Comparison of ENCODE assay signal across 8 mouse cellular contexts in genomic region chr5:120587616-120587926, GRCm38 (mm10). TPM values are rescaled to one million over a fixed set of nuclear protein-coding genes. Genes with fewer than 3 reads are reported as not detected.
DNase-seq lines count a peak whose midpoint lies in the region; ATAC-seq and TF ChIP-seq lines count a peak whose summit lies in the region.

No protein-coding gene starts in this region.

- H3K9ac ChIP-seq in embryonic facial prominence, embryonic 12.5 days = peak overlapping the region; percentile 72; the same call in 1 of the 2 replicates
- peak overlapping the region; percentile 86 for H3K9ac ChIP-seq in hindbrain, embryonic 12.5 days
- H3K9ac ChIP-seq in liver, embryonic 11.5 days (ENCODE audit: low read depth, low read length) = peak overlapping the region; percentile 88

- ATAC-seq in embryonic facial prominence, embryonic 12.5 days (ENCODE audit: insufficient number of reproducible peaks, insufficient read depth, low FRiP score, low TSS enrichment) = no peak
- no peak for ATAC-seq in hindbrain, embryonic 12.5 days (ENCODE audit: low FRiP score)
- ATAC-seq in liver, embryonic 11.5 days (replicated peaks; ENCODE audit: low FRiP score) = peak; percentile 58
- ATAC-seq in activated CD4-positive, CD25-positive, alpha-beta regulatory T cell, adult 4 months = no peak
- ATAC-seq in granulocyte monocyte progenitor cell, adult 5-6 weeks (replicated peaks; ENCODE audit: poor library complexity, severe bottlenecking) = no peak

- H3K4me3 ChIP-seq in E14TG2a.4 (replicated peaks; ENCODE audit: low read length) = peak overlapping the region; percentile 90
- H3K4me3 ChIP-seq in embryonic facial prominence, embryonic 12.5 days = peak overlapping the region; percentile 73
- H3K4me3 ChIP-seq in hindbrain, embryonic 12.5 days = peak overlapping the region; percentile 72
- peak overlapping the region; percentile 93 for H3K4me3 ChIP-seq in liver, embryonic 11.5 days (ENCODE audit: low read depth, low read length)

- DNase-seq in liver, embryonic 11.5 days (ENCODE audit: low spot score) = no peak
- DNase-seq in naive thymus-derived CD4-positive, alpha-beta T cell, adult 2 months (ENCODE audit: low read depth) = peak; percentile 68
- DNase-seq in urinary bladder, postnatal 25 days (ENCODE audit: low spot score) = no peak

- no peaks in the 10 kb centered on the region for H3K9me3 ChIP-seq in E14TG2a.4 (ENCODE audit: low read length)
- no peaks in the 10 kb centered on the region for H3K9me3 ChIP-seq in embryonic facial prominence, embryonic 12.5 days
- no peaks in the 10 kb centered on the region for H3K9me3 ChIP-seq in hindbrain, embryonic 12.5 days (replicated peaks)
- peaks cover 3% of the 10 kb centered on the region; the same call in 1 of the 2 replicates for H3K9me3 ChIP-seq in liver, embryonic 11.5 days (ENCODE audit: control insufficient read depth, low read length)

- H3K4me2 ChIP-seq in embryonic facial prominence, embryonic 12.5 days (replicated peaks) = peak overlapping the region; percentile 95
- H3K4me2 ChIP-seq in hindbrain, embryonic 12.5 days (replicated peaks) = peak overlapping the region; percentile 93
- H3K4me2 ChIP-seq in liver, embryonic 11.5 days = peak overlapping the region; percentile 97

- peaks cover 55% of the 10 kb centered on the region for H3K4me1 ChIP-seq in E14TG2a.4 (replicated peaks; ENCODE audit: low read depth, low read length)
- peaks cover 26% of the 10 kb centered on the region for H3K4me1 ChIP-seq in embryonic facial prominence, embryonic 12.5 days
- H3K4me1 ChIP-seq in hindbrain, embryonic 12.5 days = peaks cover 32% of the 10 kb centered on the region
- peaks cover 36% of the 10 kb centered on the region for H3K4me1 ChIP-seq in liver, embryonic 11.5 days (replicated peaks; ENCODE audit: control insufficient read depth, insufficient read depth, low read length)

- H3K27ac ChIP-seq in embryonic facial prominence, embryonic 12.5 days = no peak overlapping the region; the same call in 1 of the 2 replicates
- 0 out of 2 replicates have a peak overlapping the region, but pooled peaks have one; percentile 0 for H3K27ac ChIP-seq in hindbrain, embryonic 12.5 days
- peak overlapping the region; percentile 84 for H3K27ac ChIP-seq in liver, embryonic 11.5 days (ENCODE audit: low read depth, low read length)

- peaks cover 20% of the 10 kb centered on the region for H3K36me3 ChIP-seq in E14TG2a.4 (ENCODE audit: insufficient read depth, low read length)
- peaks cover 17% of the 10 kb centered on the region for H3K36me3 ChIP-seq in embryonic facial prominence, embryonic 12.5 days
- H3K36me3 ChIP-seq in hindbrain, embryonic 12.5 days = peaks cover 21% of the 10 kb centered on the region; the same call in 1 of the 2 replicates
- peaks cover 21% of the 10 kb centered on the region for H3K36me3 ChIP-seq in liver, embryonic 11.5 days (ENCODE audit: control insufficient read depth, insufficient read depth, low read length)

- TF ChIP-seq CTCF in E14TG2a.4 (conservative IDR thresholded peaks at IDR 0.05; ENCODE audit: low read length) = no peak

- 32% methylated on average over 9 of the region's 9 CpGs for WGBS in embryonic facial prominence, embryonic 12.5 days
- WGBS in hindbrain, embryonic 12.5 days = 35% methylated on average over 9 of the region's 9 CpGs
- WGBS in liver, embryonic 11.5 days = 13% methylated on average over 9 of the region's 9 CpGs

- 0 out of 2 replicates have a peak, but pooled peaks cover 2% of the 10 kb centered on the region for H3K27me3 ChIP-seq in E14TG2a.4 (ENCODE audit: insufficient read depth, low read length)
- H3K27me3 ChIP-seq in embryonic facial prominence, embryonic 12.5 days = no peaks in the 10 kb centered on the region
- no peaks in the 10 kb centered on the region for H3K27me3 ChIP-seq in hindbrain, embryonic 12.5 days
- no peaks in the 10 kb centered on the region for H3K27me3 ChIP-seq in liver, embryonic 11.5 days (replicated peaks; ENCODE audit: control insufficient read depth, insufficient read depth, low read length)

RNA-seq across cellular contexts. Expression of gene Tpcn1, which starts 0.9 kb away (rescaled TPM):
- polyA plus RNA-seq in embryonic facial prominence, embryonic 12.5 days (2016; fragmentation: Nextera tagmentation; extraction: Ambion mirVana) = 17.4 and 18.9 TPM in 2 replicates
- 18.4 and 19.2 TPM in 2 replicates for polyA plus RNA-seq in hindbrain, embryonic 12.5 days (2016; fragmentation: Nextera tagmentation; extraction: Ambion mirVana)
- polyA plus RNA-seq in liver, embryonic 11.5 days (2014; fragmentation: Nextera tagmentation; extraction: Ambion mirVana) = 27.4 and 29.7 TPM in 2 replicates
- polyA plus RNA-seq in activated CD4-positive, CD25-positive, alpha-beta regulatory T cell, adult 4 months (2017; shearing (Covaris generic)) = 10 to 100 TPM; 10.9 to 13.0 TPM
- 28.8 and 41.5 TPM in 2 replicates for total RNA-seq in granulocyte monocyte progenitor cell, adult 5-6 weeks (2014; fragmentation: Nextera tagmentation)
- total RNA-seq in granulocyte monocyte progenitor cell, adult 5-6 weeks (2017) = 12.7 and 14.1 TPM in 2 replicates

RNA-seq across cellular contexts. Expression of gene Iqcd, which starts 1.2 kb away (rescaled TPM):
- polyA plus RNA-seq in embryonic facial prominence, embryonic 12.5 days (2016; fragmentation: Nextera tagmentation; extraction: Ambion mirVana) = 0.65 and 0.70 TPM in 2 replicates
- polyA plus RNA-seq in hindbrain, embryonic 12.5 days (2016; fragmentation: Nextera tagmentation; extraction: Ambion mirVana) = 1.9 and 2.5 TPM in 2 replicates
- 1.3 and 1.5 TPM in 2 replicates for polyA plus RNA-seq in liver, embryonic 11.5 days (2014; fragmentation: Nextera tagmentation; extraction: Ambion mirVana)
- polyA plus RNA-seq in activated CD4-positive, CD25-positive, alpha-beta regulatory T cell, adult 4 months (2017; shearing (Covaris generic)) = under 1 TPM; 0.41 to 0.70 TPM
- total RNA-seq in granulocyte monocyte progenitor cell, adult 5-6 weeks (2014; fragmentation: Nextera tagmentation) = not detected in 2 replicates
- total RNA-seq in granulocyte monocyte progenitor cell, adult 5-6 weeks (2017) = not detected in 2 replicates

RNA-seq across cellular contexts. Expression of gene Rita1, which starts 24.8 kb away (rescaled TPM):
- polyA plus RNA-seq in embryonic facial prominence, embryonic 12.5 days (2016; fragmentation: Nextera tagmentation; extraction: Ambion mirVana) = 16.7 and 17.5 TPM in 2 replicates
- polyA plus RNA-seq in hindbrain, embryonic 12.5 days (2016; fragmentation: Nextera tagmentation; extraction: Ambion mirVana) = 16.8 and 19.2 TPM in 2 replicates
- 9.0 and 13.1 TPM in 2 replicates for polyA plus RNA-seq in liver, embryonic 11.5 days (2014; fragmentation: Nextera tagmentation; extraction: Ambion mirVana)
- polyA plus RNA-seq in activated CD4-positive, CD25-positive, alpha-beta regulatory T cell, adult 4 months (2017; shearing (Covaris generic)) = 1 to 10 TPM; 1.1 to 2.4 TPM
- 3.0 and 5.3 TPM in 2 replicates for total RNA-seq in granulocyte monocyte progenitor cell, adult 5-6 weeks (2014; fragmentation: Nextera tagmentation)
- 1.8 and 3.9 TPM in 2 replicates for total RNA-seq in granulocyte monocyte progenitor cell, adult 5-6 weeks (2017)

RNA-seq across cellular contexts. Expression of gene Ddx54, which starts 25.0 kb away (rescaled TPM):
- 50.9 and 53.1 TPM in 2 replicates for polyA plus RNA-seq in embryonic facial prominence, embryonic 12.5 days (2016; fragmentation: Nextera tagmentation; extraction: Ambion mirVana)
- 53.2 and 53.6 TPM in 2 replicates for polyA plus RNA-seq in hindbrain, embryonic 12.5 days (2016; fragmentation: Nextera tagmentation; extraction: Ambion mirVana)
- 46.7 and 47.0 TPM in 2 replicates for polyA plus RNA-seq in liver, embryonic 11.5 days (2014; fragmentation: Nextera tagmentation; extraction: Ambion mirVana)
- 10 to 100 TPM; 11.7 to 18.4 TPM for polyA plus RNA-seq in activated CD4-positive, CD25-positive, alpha-beta regulatory T cell, adult 4 months (2017; shearing (Covaris generic))
- total RNA-seq in granulocyte monocyte progenitor cell, adult 5-6 weeks (2014; fragmentation: Nextera tagmentation) = 21.5 and 27.9 TPM in 2 replicates
- 33.1 and 38.7 TPM in 2 replicates for total RNA-seq in granulocyte monocyte progenitor cell, adult 5-6 weeks (2017)

RNA-seq across cellular contexts. Expression of gene Cfap73, which starts 46.5 kb away (rescaled TPM):
- not detected in 2 replicates for polyA plus RNA-seq in embryonic facial prominence, embryonic 12.5 days (2016; fragmentation: Nextera tagmentation; extraction: Ambion mirVana)
- polyA plus RNA-seq in hindbrain, embryonic 12.5 days (2016; fragmentation: Nextera tagmentation; extraction: Ambion mirVana) = 0.56 and 0.77 TPM in 2 replicates
- not detected in 2 replicates for polyA plus RNA-seq in liver, embryonic 11.5 days (2014; fragmentation: Nextera tagmentation; extraction: Ambion mirVana)
- polyA plus RNA-seq in activated CD4-positive, CD25-positive, alpha-beta regulatory T cell, adult 4 months (2017; shearing (Covaris generic)) = not detected
- total RNA-seq in granulocyte monocyte progenitor cell, adult 5-6 weeks (2014; fragmentation: Nextera tagmentation) = not detected in 2 replicates
- total RNA-seq in granulocyte monocyte progenitor cell, adult 5-6 weeks (2017) = not detected in 2 replicates
